Mouse (Mus musculus): Measurements from ENCODE around the gene Ccdc89. TPM values are rescaled to one million over a fixed set of nuclear protein-coding genes. Genes with fewer than 3 reads are reported as not detected.

The Ccdc89 gene
- polyA plus RNA-seq, 1 experiment: 1.5 TPM

DNA sequence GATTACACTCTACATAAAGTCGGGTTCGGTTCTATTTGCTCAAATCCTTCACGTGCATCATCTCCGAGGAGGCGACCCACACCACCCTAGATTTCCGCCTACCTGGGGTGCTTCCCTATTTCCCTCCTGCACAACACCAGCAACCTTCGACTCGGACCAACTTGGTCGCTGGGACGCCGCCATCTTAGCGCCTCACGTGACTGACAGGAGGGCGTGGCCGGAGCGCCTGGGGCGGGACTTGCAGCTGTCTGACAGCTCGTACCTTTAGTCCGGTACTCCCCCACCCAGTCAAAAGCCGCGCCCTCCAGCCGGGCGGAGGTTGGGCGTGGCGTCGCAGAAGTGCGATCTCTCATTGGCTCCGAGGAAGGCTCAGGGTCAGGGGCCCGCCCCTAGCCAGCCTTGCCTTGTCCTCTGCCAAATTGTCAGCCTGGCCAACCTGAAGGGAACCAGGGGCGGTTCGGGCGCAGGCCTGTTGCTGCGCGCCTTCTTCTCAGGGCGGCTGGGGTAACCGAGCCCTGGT, 49.5 kb downstream of the Ccdc89 start, which contains the start of gene Tmem126b:
TSS of gene Tmem126b (minus strand) at position 209 of the 520 bp plus-strand sequence.
- TF ChIP-seq POLR2A (IDR thresholded peaks at IDR 0.05; ENCODE audit: borderline replicate concordance, extremely low read depth, insufficient read depth, insufficient read length, poor library complexity, severe bottlenecking) (peak; percentile 57; the same call in 1 of the 2 replicates), CTCF (IDR thresholded peaks at IDR 0.05; ENCODE audit: borderline replicate concordance, extremely low read depth, insufficient read depth, insufficient read length) (no peak)
- peak; percentile 99 for DNase-seq (ENCODE audit: low read depth)

- peak; percentile 57 for DNase-seq (ENCODE audit: low read depth)
- TF ChIP-seq POLR2A (IDR thresholded peaks at IDR 0.05; ENCODE audit: borderline replicate concordance, extremely low read depth, insufficient read depth, insufficient read length, poor library complexity, severe bottlenecking): no peak
Observed at GRCm38 (mm10) chr7:90476313-90477245, 50.2 kb downstream of the Ccdc89 start, which contains the start of gene Dlg2. Dlg2 (plus strand) TSS chr7:90476672.

Other genes with a start within 250 kb of the Ccdc89 start
- gene Ccdc83, start 160.8 kb upstream of the Ccdc89 start, polyA plus RNA-seq (2012; rRNA removed): not detected in 2 replicates
- 4.0 and 5.9 TPM in 2 replicates for gene Sytl2, start 124.3 kb upstream of the Ccdc89 start, polyA plus RNA-seq (2012; rRNA removed)
- gene Crebzf, start 16.2 kb downstream of the Ccdc89 start, polyA plus RNA-seq (2012; rRNA removed): 123 and 174 TPM in 2 replicates
- 48.6 and 62.6 TPM in 2 replicates for gene Tmem126a, start 30.7 kb downstream of the Ccdc89 start, polyA plus RNA-seq (2012; rRNA removed)
- gene Tmem126b, start 49.4 kb downstream of the Ccdc89 start, polyA plus RNA-seq (2012; rRNA removed): 16.8 and 21.0 TPM in 2 replicates
- gene Dlg2, start 50.1 kb downstream of the Ccdc89 start, polyA plus RNA-seq (2012; rRNA removed): 28.0 and 38.6 TPM in 2 replicates